8 mouse cellular contexts compared by ENCODE assay signal in the genomic region with DNA sequence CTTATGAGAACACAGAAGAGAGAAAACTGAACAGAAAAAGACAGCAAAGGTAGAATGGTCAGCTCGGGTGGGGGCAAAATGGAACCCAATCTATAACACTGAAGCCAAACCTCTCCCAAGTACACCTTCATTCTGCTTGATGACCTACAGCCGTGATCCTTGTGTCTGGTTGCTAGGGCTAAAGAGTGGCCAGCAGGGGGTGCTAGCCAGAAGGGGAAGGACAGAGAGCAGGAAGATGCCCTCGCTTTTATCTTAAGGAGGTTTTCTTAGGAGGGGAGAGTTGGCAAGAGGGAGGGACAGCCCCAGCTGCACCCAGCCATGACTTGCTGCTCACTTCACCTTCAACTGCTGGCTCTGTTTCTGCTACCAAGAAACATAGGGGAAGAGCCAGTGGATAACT. TPM values are rescaled to one million over a fixed set of nuclear protein-coding genes. Genes with fewer than 3 reads are reported as not detected.
DNase-seq lines count a peak whose midpoint lies in the region; ATAC-seq and TF ChIP-seq lines count a peak whose summit lies in the region.

No protein-coding gene starts in this region.

- no peak overlapping the region for H3K4me3 ChIP-seq in midbrain, postnatal 0 days (ENCODE audit: low read depth, low read length)
- no peak overlapping the region for H3K4me3 ChIP-seq in midbrain, embryonic 15.5 days
- no peak overlapping the region for H3K4me3 ChIP-seq in liver, embryonic 14.5 days (ENCODE audit: insufficient read depth in 1 of 2, low read depth in 2 of 2, low read length in 2 of 2)

- ATAC-seq in midbrain, postnatal 0 days (ENCODE audit: low FRiP score): no peak
- ATAC-seq in midbrain, embryonic 15.5 days (replicated peaks): no peak
- ATAC-seq in liver, embryonic 14.5 days (ENCODE audit: insufficient read depth): no peak

- H3K9ac ChIP-seq in midbrain, postnatal 0 days (replicated peaks; ENCODE audit: low read length, poor library complexity, severe bottlenecking): no peak overlapping the region
- no peak overlapping the region for H3K9ac ChIP-seq in midbrain, embryonic 15.5 days
- no peak overlapping the region for H3K9ac ChIP-seq in liver, embryonic 14.5 days (replicated peaks)

- TF ChIP-seq CTCF in midbrain, postnatal 0 days (IDR thresholded peaks at IDR 0.05): peak; percentile 82
- TF ChIP-seq CTCF in liver, embryonic 14.5 days (IDR thresholded peaks at IDR 0.05; ENCODE audit: low read depth): peak; percentile 91

- no peak for TF ChIP-seq EP300 in liver, embryonic 14.5 days (IDR thresholded peaks at IDR 0.05; ENCODE audit: low read depth)

- H3K9me3 ChIP-seq in midbrain, postnatal 0 days (ENCODE audit: low read length): no peaks in the 10 kb centered on the region
- H3K9me3 ChIP-seq in midbrain, embryonic 15.5 days: no peaks in the 10 kb centered on the region
- no peaks in the 10 kb centered on the region for H3K9me3 ChIP-seq in liver, embryonic 14.5 days (ENCODE audit: control insufficient read depth, low read length)

- DNase-seq in midbrain, postnatal 0 days (ENCODE audit: low spot score): peak; percentile 51
- peak; percentile 67 for DNase-seq in adipocyte (ENCODE audit: low spot score)
- DNase-seq in embryo, embryonic 10.5 days (ENCODE audit: low spot score): peak; percentile 74
- peak; percentile 88 for DNase-seq in induced T-regulatory cell, adult 2 months (ENCODE audit: low read depth)
- peak; percentile 38 to 49 (median 43) for DNase-seq in liver, embryonic 14.5 days (ENCODE audit: low read depth in 3 of 3, low spot score in 3 of 3)
- DNase-seq in right cerebral cortex, adult 2 months (ENCODE audit: low spot score in 2 of 2): peak; percentile 35 to 71
- DNase-seq in urinary bladder, postnatal 36 days (ENCODE audit: low spot score in 2 of 2): peak; percentile 53 to 64

- H3K4me1 ChIP-seq in midbrain, postnatal 0 days (ENCODE audit: insufficient read depth, low read length): no peaks in the 10 kb centered on the region
- H3K4me1 ChIP-seq in midbrain, embryonic 15.5 days: no peaks in the 10 kb centered on the region
- H3K4me1 ChIP-seq in liver, embryonic 14.5 days (replicated peaks; ENCODE audit: control insufficient read depth in 2 of 2, insufficient read depth in 2 of 2, low read length in 1 of 2): no peaks in the 10 kb centered on the region

- no peaks in the 10 kb centered on the region for H3K27me3 ChIP-seq in midbrain, postnatal 0 days (ENCODE audit: insufficient read depth, low read length)
- no peaks in the 10 kb centered on the region for H3K27me3 ChIP-seq in midbrain, embryonic 15.5 days (replicated peaks)
- H3K27me3 ChIP-seq in liver, embryonic 14.5 days (ENCODE audit: control insufficient read depth, insufficient read depth, low read length): no peaks in the 10 kb centered on the region

- WGBS in midbrain, postnatal 0 days: 31% methylated on average over 3 of the region's 3 CpGs
- WGBS in midbrain, embryonic 15.5 days: 37% methylated on average over 3 of the region's 3 CpGs
- 39% methylated on average over 3 of the region's 3 CpGs for WGBS in liver, embryonic 14.5 days (ENCODE audit: insufficient replicate concordance)

- peaks cover 81% of the 10 kb centered on the region for H3K36me3 ChIP-seq in midbrain, postnatal 0 days (ENCODE audit: insufficient read depth, low read length)
- peaks cover 46% of the 10 kb centered on the region for H3K36me3 ChIP-seq in midbrain, embryonic 15.5 days (replicated peaks)
- H3K36me3 ChIP-seq in liver, embryonic 14.5 days (replicated peaks; ENCODE audit: control insufficient read depth, insufficient read depth, low read depth): peaks cover 87% of the 10 kb centered on the region

- H3K27ac ChIP-seq in midbrain, postnatal 0 days (ENCODE audit: low read depth, low read length): no peak overlapping the region
- H3K27ac ChIP-seq in midbrain, embryonic 15.5 days: no peak overlapping the region
- H3K27ac ChIP-seq in liver, embryonic 14.5 days: no peak overlapping the region

- no peak overlapping the region for H3K4me2 ChIP-seq in midbrain, postnatal 0 days (ENCODE audit: low read depth, low read length, poor library complexity, severe bottlenecking)
- H3K4me2 ChIP-seq in midbrain, embryonic 15.5 days: no peak overlapping the region
- H3K4me2 ChIP-seq in liver, embryonic 14.5 days (ENCODE audit: low read depth): no peak overlapping the region

RNA-seq across cellular contexts. Expression of a gene that starts 15.9 kb away (rescaled TPM):
- total RNA-seq in midbrain, postnatal 0 days (2014; rRNA removed): 44.5 and 63.0 TPM in 2 replicates
- 75.4 and 76.2 TPM in 2 replicates for polyA plus RNA-seq in midbrain, postnatal 0 days (2015; fragmentation: Nextera tagmentation; extraction: Ambion mirVana)
- 74.1 and 75.8 TPM in 2 replicates for polyA plus RNA-seq in midbrain, embryonic 15.5 days (2015; fragmentation: Nextera tagmentation; extraction: Ambion mirVana)
- 18.1 and 35.7 TPM in 2 replicates for polyA plus RNA-seq in liver, embryonic 14.5 days (2012; rRNA removed)
- 41.4 and 42.7 TPM in 2 replicates for polyA plus RNA-seq in liver, embryonic 14.5 days (2014; fragmentation: Nextera tagmentation; extraction: Ambion mirVana)

RNA-seq across cellular contexts. Expression of a gene that starts 35.0 kb away (rescaled TPM):
- total RNA-seq in midbrain, postnatal 0 days (2014; rRNA removed): 138 and 173 TPM in 2 replicates
- 258 and 263 TPM in 2 replicates for polyA plus RNA-seq in midbrain, postnatal 0 days (2015; fragmentation: Nextera tagmentation; extraction: Ambion mirVana)
- 344 and 348 TPM in 2 replicates for polyA plus RNA-seq in midbrain, embryonic 15.5 days (2015; fragmentation: Nextera tagmentation; extraction: Ambion mirVana)
- polyA plus RNA-seq in liver, embryonic 14.5 days (2012; rRNA removed): 41.3 and 54.3 TPM in 2 replicates
- polyA plus RNA-seq in liver, embryonic 14.5 days (2014; fragmentation: Nextera tagmentation; extraction: Ambion mirVana): 33.7 and 39.4 TPM in 2 replicates

RNA-seq across cellular contexts. Expression of a gene that starts 44.6 kb away (rescaled TPM):
- total RNA-seq in midbrain, postnatal 0 days (2014; rRNA removed): 0.09 and 0.11 TPM in 2 replicates
- polyA plus RNA-seq in midbrain, postnatal 0 days (2015; fragmentation: Nextera tagmentation; extraction: Ambion mirVana): 0.05 and 0.10 TPM in 2 replicates
- 0.15 and 0.21 TPM in 2 replicates for polyA plus RNA-seq in midbrain, embryonic 15.5 days (2015; fragmentation: Nextera tagmentation; extraction: Ambion mirVana)
- polyA plus RNA-seq in liver, embryonic 14.5 days (2012; rRNA removed): 0.27 and 0.29 TPM in 2 replicates
- 0.52 and 0.65 TPM in 2 replicates for polyA plus RNA-seq in liver, embryonic 14.5 days (2014; fragmentation: Nextera tagmentation; extraction: Ambion mirVana)
